Mouse (Mus musculus) kidney, embryonic 16.5 days (tissue): ENCODE data around the gene Akap9. TPM values are rescaled to one million over a fixed set of nuclear protein-coding genes. Genes with fewer than 3 reads are reported as not detected.
"Not testable (repeated sequence)": the region's sequence is repeated elsewhere in the genome, so short reads cannot be mapped to it uniquely, and the experiment has no call there.

Experiments used
- ATAC-seq: fragments of 200-750 bp; cut with Nextera tagmentation; 2 replicates; pipeline ENCODE4 v1.8.0; 2017; ENCODE audit warnings: moderate TSS enrichment; ENCODE audit not compliant: low FRiP score, low TSS enrichment
- H3K27ac ChIP-seq: fragments of 300-500 bp; sonication (generic); 2 replicates; pipeline ENCODE4 v1.5.1; 2014; ENCODE audit warnings: low read length
- H3K27me3 ChIP-seq: fragments of 300-500 bp; sonication (generic); 2 replicates; pipeline ENCODE4 v1.6.1; 2014; ENCODE audit warnings: low read length, control low read depth, mixed read lengths; ENCODE audit not compliant: insufficient read depth
- H3K36me3 ChIP-seq: fragments of 300-500 bp; sonication (generic); 2 replicates; pipeline ENCODE4 v1.6.1; 2014; ENCODE audit warnings: low read length, control low read depth, mixed read lengths; ENCODE audit not compliant: insufficient read depth
- H3K4me1 ChIP-seq: fragments of 300-500 bp; sonication (generic); 2 replicates; pipeline ENCODE4 v1.6.1; 2014; ENCODE audit warnings: low read length, control low read depth, mixed read lengths; ENCODE audit not compliant: insufficient read depth
- H3K4me2 ChIP-seq: fragments of 300-500 bp; sonication (generic); replicated peaks from 2 replicates; pipeline ENCODE4 v1.6.1; 2014; ENCODE audit warnings: low read depth, low read length
- H3K4me3 ChIP-seq: fragments of 300-500 bp; sonication (generic); 2 replicates; pipeline ENCODE4 v1.5.1; 2014; ENCODE audit warnings: mild to moderate bottlenecking, low read length
- H3K9ac ChIP-seq: fragments of 300-500 bp; sonication (generic); replicated peaks from 2 replicates; pipeline ENCODE4 v1.6.1; 2014; ENCODE audit warnings: low read length
- H3K9me3 ChIP-seq: fragments of 300-500 bp; sonication (generic); 2 replicates; pipeline ENCODE4 v1.6.1; 2016; ENCODE audit warnings: low read length, control low read depth
- WGBS: fragments of 180-500 bp; shearing (Covaris S2); extraction: QIAGEN DNeasy Blood & Tissue Kit; methylation state at CpG from one replicate; pipeline ENCODE4 v1.1.7; 2014; 5-methylcytosine and 5-hydroxymethylcytosine counted together
- polyA plus RNA-seq: library from polyadenylated mRNA; unstranded; fragments of >200 nt; fragmentation: Nextera tagmentation; extraction: Ambion mirVana; gene quantifications from 2 replicates; pipeline ENCODE4 v1.2.1, GENCODE M21; 2015

Akap9 gene
- polyA plus RNA-seq, 1 experiment from 2014 or later: 113 TPM

GRCm38 (mm10) chr5:4103626-4104340, 175.9 kb downstream of the Akap9 start:
- H3K4me3 ChIP-seq: peak overlapping the region; percentile 89
- no peaks in the 10 kb centered on the region for H3K27me3 ChIP-seq
- H3K36me3 ChIP-seq: peaks cover 32% of the 10 kb centered on the region
- peaks cover 11% of the 10 kb centered on the region for H3K4me1 ChIP-seq
- peak overlapping the region; percentile 66 for H3K4me2 ChIP-seq
- under 1% methylated on average over 41 of the region's 41 CpGs for WGBS
- H3K9me3 ChIP-seq: peaks cover 2% of the 10 kb centered on the region; the same call in 1 of the 2 replicates
- H3K9ac ChIP-seq: peak overlapping the region; percentile 77
- ATAC-seq: peak; percentile 67
- H3K27ac ChIP-seq: peak overlapping the region; percentile 95

GRCm38 (mm10) chr5:4104341-4105040, 176.6 kb downstream of the Akap9 start, which contains the start of gene Cyp51:
TSS of gene Cyp51 (minus strand) at chr5:4104746.
- peak; percentile 98 for ATAC-seq
- H3K27me3 ChIP-seq: no peaks in the 10 kb centered on the region
- peaks cover 11% of the 10 kb centered on the region for H3K4me1 ChIP-seq
- peak within 1 kb of the TSS; percentile 89 for H3K4me3 ChIP-seq
- peak within 1 kb of the TSS; percentile 66 for H3K4me2 ChIP-seq
- H3K36me3 ChIP-seq: peaks cover 26% of the 10 kb centered on the region
- WGBS: under 1% methylated on average over 59 of the region's 59 CpGs
- H3K27ac ChIP-seq: peak within 1 kb of the TSS; percentile 95
- peak within 1 kb of the TSS; percentile 77 for H3K9ac ChIP-seq
- peaks cover 2% of the 10 kb centered on the region; the same call in 1 of the 2 replicates for H3K9me3 ChIP-seq

- no peak for ATAC-seq
- no peak overlapping the region for H3K9ac ChIP-seq
These were observed 177.9 kb downstream of the Akap9 start for GRCm38 (mm10) chr5:4105651-4106186.

GRCm38 (mm10) chr5:4107056-4107455, 179.2 kb downstream of the Akap9 start:
- WGBS: 75% methylated on average over 7 of the region's 7 CpGs

More at GRCm38 (mm10) chr5:4105651-4106186, 177.9 kb downstream of the Akap9 start:
- no peak overlapping the region for H3K27ac ChIP-seq
- WGBS: 93% methylated on average over 2 of the region's 2 CpGs
- no peaks in the 10 kb centered on the region for H3K27me3 ChIP-seq
- peaks cover 11% of the 10 kb centered on the region for H3K4me1 ChIP-seq
- peaks cover 2% of the 10 kb centered on the region; the same call in 1 of the 2 replicates for H3K9me3 ChIP-seq
- H3K36me3 ChIP-seq: peaks cover 17% of the 10 kb centered on the region
- H3K4me3 ChIP-seq: no peak overlapping the region
- H3K4me2 ChIP-seq: no peak overlapping the region

GRCm38 (mm10) chr5:4112570-4113098, 184.8 kb downstream of the Akap9 start:
- no peak overlapping the region for H3K27ac ChIP-seq
- H3K4me1 ChIP-seq: no peaks in the 10 kb centered on the region
- H3K4me2 ChIP-seq: no peak overlapping the region
- 97% methylated on average over 5 of the region's 5 CpGs for WGBS
- no peaks in the 10 kb centered on the region for H3K27me3 ChIP-seq
- ATAC-seq: no peak
- no peak overlapping the region for H3K4me3 ChIP-seq
- no peaks in the 10 kb centered on the region for H3K9me3 ChIP-seq
- H3K36me3 ChIP-seq: no peaks in the 10 kb centered on the region
- H3K9ac ChIP-seq: no peak overlapping the region

More at GRCm38 (mm10) chr5:4107056-4107455, 179.2 kb downstream of the Akap9 start:
- not testable (repeated sequence) for ATAC-seq, H3K36me3 ChIP-seq, H3K9ac ChIP-seq, H3K4me2 ChIP-seq, H3K4me3 ChIP-seq, H3K9me3 ChIP-seq, H3K27ac ChIP-seq, H3K27me3 ChIP-seq
- peaks cover 11% of the 10 kb centered on the region for H3K4me1 ChIP-seq

Other genes with a start within 250 kb of the Akap9 start
- 11.5 and 12.1 TPM in 2 replicates for gene Ankib1, start 125.1 kb upstream of the Akap9 start, polyA plus RNA-seq
- gene Krit1, start 124.9 kb upstream of the Akap9 start, polyA plus RNA-seq: 44.6 and 48.8 TPM in 2 replicates
- not detected in 2 replicates for gene Lrrd1, start 82.9 kb upstream of the Akap9 start, polyA plus RNA-seq
- gene Mterf1a, start 34.1 kb upstream of the Akap9 start, polyA plus RNA-seq: 8.7 and 8.8 TPM in 2 replicates
- 67.4 and 69.2 TPM in 2 replicates for gene Cyp51, start 176.7 kb downstream of the Akap9 start, polyA plus RNA-seq